Mouse (Mus musculus) intestine, embryonic 16.5 days (tissue): ENCODE results near the gene Tbx5. TPM values are rescaled to one million over a fixed set of nuclear protein-coding genes. Genes with fewer than 3 reads are reported as not detected.

Experiments
- ATAC-seq: fragments of 200-750 bp; cut with Nextera tagmentation; 2 replicates; pipeline ENCODE4 v1.8.0; 2017; ENCODE audit warnings: moderate TSS enrichment, moderate library complexity
- H3K27ac ChIP-seq: fragments of 300-500 bp; sonication (generic); 2 replicates; pipeline ENCODE4 v1.5.1; 2014; ENCODE audit warnings: mild to moderate bottlenecking, low read length
- H3K27me3 ChIP-seq: fragments of 300-500 bp; sonication (generic); replicated peaks from 2 replicates; pipeline ENCODE4 v1.6.1; 2014; ENCODE audit warnings: low read length, control low read depth, mixed read lengths; ENCODE audit not compliant: control insufficient read depth, insufficient read depth
- H3K36me3 ChIP-seq: fragments of 300-500 bp; sonication (generic); 2 replicates; pipeline ENCODE4 v1.6.1; 2014; ENCODE audit warnings: low read length, control low read depth; ENCODE audit not compliant: control insufficient read depth, insufficient read depth
- H3K4me1 ChIP-seq: fragments of 300-500 bp; sonication (generic); 2 replicates; pipeline ENCODE4 v1.6.1; 2014; ENCODE audit warnings: low read length, control low read depth, mixed read lengths; ENCODE audit not compliant: control insufficient read depth, insufficient read depth
- H3K4me2 ChIP-seq: fragments of 300-500 bp; sonication (generic); 2 replicates; pipeline ENCODE4 v1.6.1; 2014; ENCODE audit warnings: low read depth, low read length, control low read depth
- H3K4me3 ChIP-seq: fragments of 300-500 bp; sonication (generic); 2 replicates; pipeline ENCODE4 v1.5.1; 2014; ENCODE audit warnings: mild to moderate bottlenecking, low read length
- H3K9ac ChIP-seq: fragments of 300-500 bp; sonication (generic); 2 replicates; pipeline ENCODE4 v1.6.1; 2014; ENCODE audit warnings: low read depth, low read length
- H3K9me3 ChIP-seq: fragments of 300-500 bp; sonication (generic); 2 replicates; pipeline ENCODE4 v1.6.1; 2016; ENCODE audit warnings: low read length, control low read depth; ENCODE audit not compliant: control insufficient read depth
- WGBS: fragments of 180-500 bp; shearing (Covaris S2); extraction: QIAGEN DNeasy Blood & Tissue Kit; methylation state at CpG from one replicate; pipeline ENCODE4 v1.1.7; 2014; 5-methylcytosine and 5-hydroxymethylcytosine counted together
- polyA plus RNA-seq: library from polyadenylated mRNA; unstranded; fragments of >200 nt; fragmentation: Nextera tagmentation; extraction: Ambion mirVana; gene quantifications from 2 replicates; pipeline ENCODE4 v1.2.1, GENCODE M21; 2015

The Tbx5 gene
- polyA plus RNA-seq, 1 experiment from 2014 or later = not detected

GRCm38 (mm10) chr5:119807481-119808183, 24.8 kb upstream of the Tbx5 start:
- Histone ChIP-seq H3K4me1 (no peaks in the 10 kb centered on the region), H3K4me2 (no peak overlapping the region), H3K36me3 (no peaks in the 10 kb centered on the region), H3K27ac (no peak overlapping the region), H3K27me3 (peaks cover 79% of the 10 kb centered on the region), H3K4me3 (no peak overlapping the region), H3K9me3 (no peaks in the 10 kb centered on the region), H3K9ac (no peak overlapping the region)
- no peak for ATAC-seq
- 2% methylated on average over 20 of the region's 20 CpGs for WGBS

GRCm38 (mm10) chr5:119808713-119809112, 23.8 kb upstream of the Tbx5 start:
- Histone ChIP-seq H3K27ac (no peak overlapping the region), H3K4me1 (no peaks in the 10 kb centered on the region), H3K9ac (no peak overlapping the region), H3K36me3 (no peaks in the 10 kb centered on the region), H3K4me2 (no peak overlapping the region), H3K9me3 (no peaks in the 10 kb centered on the region), H3K27me3 (peaks cover 68% of the 10 kb centered on the region), H3K4me3 (no peak overlapping the region)
- ATAC-seq = no peak
- WGBS = 47% methylated on average over 6 of the region's 6 CpGs

GRCm38 (mm10) chr5:119810994-119811690, 21.3 kb upstream of the Tbx5 start:
- Histone ChIP-seq H3K4me1 (no peaks in the 10 kb centered on the region), H3K27ac (no peak overlapping the region), H3K9me3 (no peaks in the 10 kb centered on the region), H3K36me3 (no peaks in the 10 kb centered on the region), H3K4me3 (no peak overlapping the region), H3K27me3 (peaks cover 49% of the 10 kb centered on the region), H3K9ac (no peak overlapping the region), H3K4me2 (no peak overlapping the region)
- no peak for ATAC-seq
- WGBS = 51% methylated on average over 12 of the region's 12 CpGs

GRCm38 (mm10) chr5:119815247-119815646, 17.2 kb upstream of the Tbx5 start:
- WGBS = 40% methylated on average over 1 of the region's 1 CpGs
- no peaks in the 10 kb centered on the region for H3K4me1 ChIP-seq
- no peak overlapping the region for H3K4me2 ChIP-seq
- no peaks in the 10 kb centered on the region for H3K36me3 ChIP-seq
- H3K9me3 ChIP-seq = no peaks in the 10 kb centered on the region
- H3K9ac ChIP-seq = no peak overlapping the region
- H3K4me3 ChIP-seq = no peak overlapping the region
- no peak for ATAC-seq
- no peak overlapping the region for H3K27ac ChIP-seq
- H3K27me3 ChIP-seq = peaks cover 25% of the 10 kb centered on the region

GRCm38 (mm10) chr5:119820452-119820851, 12.0 kb upstream of the Tbx5 start:
- peaks cover 34% of the 10 kb centered on the region for H3K27me3 ChIP-seq
- peaks cover 2% of the 10 kb centered on the region; the same call in 1 of the 2 replicates for H3K4me1 ChIP-seq
- no peak overlapping the region for H3K4me2 ChIP-seq
- H3K36me3 ChIP-seq = no peaks in the 10 kb centered on the region
- no peak overlapping the region for H3K27ac ChIP-seq
- 82% methylated on average over 6 of the region's 6 CpGs for WGBS
- no peak overlapping the region for H3K9ac ChIP-seq
- ATAC-seq = no peak
- no peaks in the 10 kb centered on the region for H3K9me3 ChIP-seq
- H3K4me3 ChIP-seq = no peak overlapping the region

- H3K4me3 ChIP-seq = no peak overlapping the region
- H3K9me3 ChIP-seq = no peaks in the 10 kb centered on the region
- no peak for ATAC-seq
- 35% methylated on average over 2 of the region's 2 CpGs for WGBS
- H3K4me2 ChIP-seq = no peak overlapping the region
- H3K27me3 ChIP-seq = peaks cover 31% of the 10 kb centered on the region
- H3K27ac ChIP-seq = no peak overlapping the region
- peaks cover 3% of the 10 kb centered on the region; the same call in 1 of the 2 replicates for H3K4me1 ChIP-seq
- H3K36me3 ChIP-seq = no peaks in the 10 kb centered on the region
- no peak overlapping the region for H3K9ac ChIP-seq
Observed at GRCm38 (mm10) chr5:119821506-119821905, 11.0 kb upstream of the Tbx5 start.

- no peaks in the 10 kb centered on the region for H3K9me3 ChIP-seq
- no peaks in the 10 kb centered on the region for H3K36me3 ChIP-seq
- ATAC-seq = no peak
- H3K27ac ChIP-seq = no peak overlapping the region
- peaks cover 7% of the 10 kb centered on the region for H3K4me1 ChIP-seq
- peaks cover 67% of the 10 kb centered on the region for H3K27me3 ChIP-seq
- no peak overlapping the region for H3K4me2 ChIP-seq
- no peak overlapping the region for H3K9ac ChIP-seq
- no peak overlapping the region for H3K4me3 ChIP-seq
- 65% methylated on average over 6 of the region's 6 CpGs for whole genome bisulfite sequencing
Observed at GRCm38 (mm10) chr5:119827341-119827740, 5.1 kb upstream of the Tbx5 start.

- peaks cover 4% of the 10 kb centered on the region for H3K4me1 ChIP-seq
Observed at GRCm38 (mm10) chr5:119830611-119831010, 1.9 kb upstream of the Tbx5 start.

GRCm38 (mm10) chr5:119831201-119831771, 1.2 kb upstream of the Tbx5 start:
- 2% methylated on average over 33 of the region's 33 CpGs for WGBS
- Histone ChIP-seq H3K36me3 (no peaks in the 10 kb centered on the region), H3K4me2 (peak overlapping the region; percentile 46), H3K9me3 (no peaks in the 10 kb centered on the region), H3K27ac (no peak overlapping the region), H3K4me1 (peaks cover 4% of the 10 kb centered on the region), H3K27me3 (peaks cover 80% of the 10 kb centered on the region), H3K4me3 (peak overlapping the region; percentile 38), H3K9ac (no peak overlapping the region)
- no peak for ATAC-seq

More at GRCm38 (mm10) chr5:119830611-119831010, 1.9 kb upstream of the Tbx5 start:
- H3K9ac ChIP-seq = no peak overlapping the region
- no peak overlapping the region for H3K27ac ChIP-seq
- 7% methylated on average over 8 of the region's 8 CpGs for WGBS
- no peaks in the 10 kb centered on the region for H3K36me3 ChIP-seq
- no peak for ATAC-seq
- H3K4me2 ChIP-seq = no peak overlapping the region
- H3K9me3 ChIP-seq = no peaks in the 10 kb centered on the region
- no peak overlapping the region for H3K4me3 ChIP-seq
- H3K27me3 ChIP-seq = peaks cover 74% of the 10 kb centered on the region
